ENCODE assay signal across 8 mouse cellular contexts in the genomic region with DNA sequence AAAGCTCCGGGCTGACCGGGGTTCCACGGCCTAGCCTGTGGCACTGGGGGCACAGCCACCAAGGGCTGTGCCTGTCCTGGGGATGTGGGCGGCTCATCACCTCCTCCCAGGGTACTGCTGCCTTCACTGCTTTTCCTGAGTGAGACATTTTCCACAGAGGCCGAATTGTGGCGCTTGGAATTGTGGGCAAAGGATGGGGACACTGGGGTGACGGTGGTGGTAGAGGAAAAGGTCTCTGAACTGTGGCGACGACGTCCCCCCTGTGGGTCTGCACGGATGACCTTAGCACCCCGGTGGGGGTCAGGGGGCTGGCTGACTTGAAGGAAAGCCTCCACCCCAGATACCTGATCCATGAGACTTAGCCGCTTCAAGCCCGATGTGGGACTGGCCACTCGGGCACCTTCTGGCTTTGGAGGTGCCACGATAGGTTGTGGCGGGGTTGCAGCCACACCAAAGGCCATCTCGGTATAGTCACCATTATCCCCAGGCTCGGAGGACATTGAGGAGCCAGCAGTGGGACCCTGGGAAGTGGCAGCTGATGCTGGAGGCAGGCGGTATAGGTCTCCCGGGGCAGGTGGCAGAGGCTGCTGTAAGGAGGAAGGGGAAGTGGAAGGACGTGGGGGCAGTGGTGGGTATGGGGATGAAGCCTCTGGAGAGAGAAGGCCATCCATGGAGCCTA. TPM values are rescaled to one million over a fixed set of nuclear protein-coding genes. Genes with fewer than 3 reads are reported as not detected.
DNase-seq lines count a peak whose midpoint lies in the region; ATAC-seq and TF ChIP-seq lines count a peak whose summit lies in the region.

No protein-coding gene starts in this region.

- peaks cover 2% of the 10 kb centered on the region for H3K4me1 ChIP-seq in ES-Bruce4 (ENCODE audit: control insufficient read depth, insufficient read depth, low read length)
- peaks cover 81% of the 10 kb centered on the region for H3K4me1 ChIP-seq in forebrain, embryonic 13.5 days
- peaks cover 56% of the 10 kb centered on the region for H3K4me1 ChIP-seq in liver, embryonic 11.5 days (replicated peaks; ENCODE audit: control insufficient read depth, insufficient read depth, low read length)

- no peak for ATAC-seq in forebrain, embryonic 13.5 days
- ATAC-seq in liver, embryonic 11.5 days (replicated peaks; ENCODE audit: low FRiP score), result no peak

- DNase-seq in gastrocnemius, adult 2 months, result peak; percentile 38
- DNase-seq in gastrocnemius, postnatal 14 days, result no peak
- DNase-seq in liver, embryonic 11.5 days (ENCODE audit: low spot score), result no peak
- no peak for DNase-seq in right cerebral cortex, adult 18-20 months
- no peak for DNase-seq in testis, postnatal 14 days (ENCODE audit: low spot score)
- DNase-seq in spleen, adult 12 weeks (ENCODE audit: low spot score), result no peak

- no peaks in the 10 kb centered on the region for H3K27me3 ChIP-seq in ES-Bruce4 (ENCODE audit: control insufficient read depth, insufficient read depth, low read length, poor library complexity, severe bottlenecking)
- no peaks in the 10 kb centered on the region; the same call in 1 of the 2 replicates for H3K27me3 ChIP-seq in forebrain, embryonic 13.5 days
- H3K27me3 ChIP-seq in liver, embryonic 11.5 days (replicated peaks; ENCODE audit: control insufficient read depth, insufficient read depth, low read length), result 0 out of 2 replicates have a peak, but pooled peaks cover 2% of the 10 kb centered on the region

- TF ChIP-seq CTCF in gastrocnemius, adult 2 months (IDR thresholded peaks at IDR 0.05), result no peak
- no peak for TF ChIP-seq CTCF in ES-Bruce4 (IDR thresholded peaks at IDR 0.05; ENCODE audit: low read depth, low read length)

- H3K36me3 ChIP-seq in ES-Bruce4 (ENCODE audit: control insufficient read depth, insufficient read depth, low read length, poor library complexity, severe bottlenecking), result no peaks in the 10 kb centered on the region; the same call in 1 of the 2 replicates
- H3K36me3 ChIP-seq in forebrain, embryonic 13.5 days (ENCODE audit: poor library complexity, severe bottlenecking), result peaks cover 13% of the 10 kb centered on the region
- peaks cover 5% of the 10 kb centered on the region; the same call in 1 of the 2 replicates for H3K36me3 ChIP-seq in liver, embryonic 11.5 days (ENCODE audit: control insufficient read depth, insufficient read depth, low read length)

- no peaks in the 10 kb centered on the region for H3K9me3 ChIP-seq in ES-Bruce4 (replicated peaks; ENCODE audit: control insufficient read depth, insufficient read depth, low read length, poor library complexity, severe bottlenecking)
- no peaks in the 10 kb centered on the region for H3K9me3 ChIP-seq in forebrain, embryonic 13.5 days (replicated peaks)
- H3K9me3 ChIP-seq in liver, embryonic 11.5 days (ENCODE audit: control insufficient read depth, low read length), result no peaks in the 10 kb centered on the region

- no peak for TF ChIP-seq POLR2A in ES-Bruce4 (IDR thresholded peaks at IDR 0.05; ENCODE audit: insufficient read depth, low read length)

- H3K4me3 ChIP-seq in gastrocnemius, adult 2 months, result peak overlapping the region; percentile 96
- peak overlapping the region; percentile 48 for H3K4me3 ChIP-seq in ES-Bruce4 (ENCODE audit: low read depth, low read length)
- peak overlapping the region; percentile 83 for H3K4me3 ChIP-seq in forebrain, embryonic 13.5 days
- H3K4me3 ChIP-seq in liver, embryonic 11.5 days (ENCODE audit: low read depth, low read length), result peak overlapping the region; percentile 85

- H3K9ac ChIP-seq in ES-Bruce4 (ENCODE audit: low read depth, poor library complexity, severe bottlenecking), result peak overlapping the region; percentile 90
- peak overlapping the region; percentile 85 for H3K9ac ChIP-seq in forebrain, embryonic 13.5 days
- H3K9ac ChIP-seq in liver, embryonic 11.5 days (ENCODE audit: low read depth, low read length), result peak overlapping the region; percentile 92

- peak overlapping the region; percentile 90 for H3K4me2 ChIP-seq in forebrain, embryonic 13.5 days
- H3K4me2 ChIP-seq in liver, embryonic 11.5 days, result peak overlapping the region; percentile 84

- 76% methylated on average over 22 of the region's 22 CpGs for WGBS in forebrain, embryonic 13.5 days
- WGBS in liver, embryonic 11.5 days, result 74% methylated on average over 22 of the region's 22 CpGs

- TF ChIP-seq EP300 in ES-Bruce4 (IDR thresholded peaks at IDR 0.05; ENCODE audit: insufficient read depth, low read depth, low read length), result no peak

- peak overlapping the region; percentile 100 for H3K27ac ChIP-seq in gastrocnemius, adult 2 months
- H3K27ac ChIP-seq in ES-Bruce4 (ENCODE audit: insufficient read depth, low read length), result no peak overlapping the region
- no peak overlapping the region for H3K27ac ChIP-seq in forebrain, embryonic 13.5 days
- H3K27ac ChIP-seq in liver, embryonic 11.5 days (ENCODE audit: low read depth, low read length), result peak overlapping the region; percentile 13

- intact Hi-C loops in gastrocnemius, adult 2 months (cut with DNase I), result loop anchor here (5.0 kb wide), 4 partner anchors 43 to 178 kb away; no protein-coding TSS in a partner anchor
- intact Hi-C loops in gastrocnemius, postnatal 14 days (cut with DNase I; ENCODE audit: low total_unique reads), result loop anchor here (5.0 to 10.0 kb wide), 3 partner anchors 170 to 428 kb away; no protein-coding TSS in a partner anchor

RNA-seq across cellular contexts. Expression of a gene that starts 3.3 kb away (rescaled TPM):
- 10 to 100 TPM; 28.2 to 44.8 TPM for total RNA-seq in gastrocnemius, adult 2 months (2021)
- 10 to 100 TPM in 1 of 2 experiments, 1 to 10 TPM in 1; 7.9 to 12.3 TPM for total RNA-seq in gastrocnemius, postnatal 14 days (2021)
- 72.3 and 77.4 TPM in 2 replicates for polyA plus RNA-seq in ES-Bruce4 (2011; ENCODE audit: insufficient read depth, insufficient read length, low read depth, missing spikeins)
- 4.5 and 5.2 TPM in 2 replicates for polyA plus RNA-seq in forebrain, embryonic 13.5 days (2015; fragmentation: Nextera tagmentation; extraction: Ambion mirVana)
- 8.3 and 8.9 TPM in 2 replicates for polyA plus RNA-seq in liver, embryonic 11.5 days (2014; fragmentation: Nextera tagmentation; extraction: Ambion mirVana)

Comparison
In these comparisons a context has a peak if more than half of its experiments do, and no peak if none do; other contexts are left out.
1. H3K27ac ChIP-seq: peak in gastrocnemius, adult 2 months (single experiment) and liver, embryonic 11.5 days (single experiment); none in ES-Bruce4 (single experiment) and forebrain, embryonic 13.5 days (single experiment).
2. Peak in every context shown above with its lines, with median percentiles within 50 percentile points of each other: H3K4me3 ChIP-seq and H3K9ac ChIP-seq.